Mouse (Mus musculus): ENCODE measurements around the gene Lcp2.

DNA sequence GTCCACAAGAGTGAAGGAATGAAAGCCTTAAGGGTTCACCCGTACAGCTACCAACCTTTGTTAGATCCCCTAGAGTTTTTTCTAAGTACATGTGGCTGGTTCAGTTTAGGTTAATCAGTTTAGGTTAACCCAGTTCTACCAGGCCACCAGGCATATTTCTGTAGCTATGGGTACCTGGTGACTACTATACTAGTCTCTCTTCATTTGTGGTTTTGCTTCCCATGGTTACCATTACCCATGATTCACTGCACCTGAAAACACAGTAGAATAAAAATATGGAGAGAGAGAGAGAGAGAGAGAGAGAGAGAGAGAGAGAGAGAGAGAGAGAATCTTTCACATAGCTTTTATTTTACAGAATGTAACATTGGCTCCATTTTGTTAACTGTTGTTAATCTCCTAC, 10.0 kb downstream of the Lcp2 start:
- TF ChIP-seq CTCF (IDR thresholded peaks at IDR 0.05; ENCODE audit: control insufficient read depth, insufficient read depth, insufficient replicate concordance, low read depth, low read length): no peak
- TF ChIP-seq POLR2A (IDR thresholded peaks at IDR 0.05; ENCODE audit: control insufficient read depth, low read depth, low read length): no peak

Measured in testis, adult 2 months (tissue).